Mouse (Mus musculus): ENCODE results near the gene Igf1r.
A peak's percentile ranks its signal among the peaks of the same experiment; 100 is the strongest.

The Igf1r gene

GRCm38 (mm10) chr7:68054956-68055355 is 102.3 kb downstream of the Igf1r start:
- peak; percentile 44 for DNase-seq

DNA sequence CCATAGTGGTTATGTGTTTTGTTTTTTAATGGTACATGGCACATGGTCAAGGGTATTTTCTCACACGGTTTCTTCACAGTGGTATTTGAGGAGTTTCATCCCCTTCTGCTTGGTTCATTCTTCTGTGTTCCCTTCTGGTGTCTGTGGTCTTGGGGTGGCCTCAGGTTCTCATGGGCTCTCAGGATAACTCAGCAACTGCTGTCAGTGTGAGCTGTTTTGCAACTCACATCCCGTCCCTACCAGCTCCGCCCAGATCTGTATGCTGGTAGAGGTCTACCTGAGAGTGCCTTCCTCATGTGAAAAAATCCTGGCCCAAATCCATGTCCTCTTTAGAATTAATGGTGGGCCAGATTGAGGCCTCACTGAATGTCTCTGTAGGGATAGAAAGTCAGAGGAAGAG is 104.4 kb downstream of the Igf1r start:
- no peak for DNase-seq

- DNase-seq: no peak
Observed at GRCm38 (mm10) chr7:68059690-68060089, 107.1 kb downstream of the Igf1r start.

GRCm38 (mm10) chr7:68061434-68061833 is 108.8 kb downstream of the Igf1r start:
- no peak for DNase-seq

- peak; percentile 41 for DNase-seq
Observed at GRCm38 (mm10) chr7:68062170-68062848, 109.7 kb downstream of the Igf1r start.

GRCm38 (mm10) chr7:68062849-68063208 is 110.2 kb downstream of the Igf1r start:
- no peak for DNase-seq

DNA sequence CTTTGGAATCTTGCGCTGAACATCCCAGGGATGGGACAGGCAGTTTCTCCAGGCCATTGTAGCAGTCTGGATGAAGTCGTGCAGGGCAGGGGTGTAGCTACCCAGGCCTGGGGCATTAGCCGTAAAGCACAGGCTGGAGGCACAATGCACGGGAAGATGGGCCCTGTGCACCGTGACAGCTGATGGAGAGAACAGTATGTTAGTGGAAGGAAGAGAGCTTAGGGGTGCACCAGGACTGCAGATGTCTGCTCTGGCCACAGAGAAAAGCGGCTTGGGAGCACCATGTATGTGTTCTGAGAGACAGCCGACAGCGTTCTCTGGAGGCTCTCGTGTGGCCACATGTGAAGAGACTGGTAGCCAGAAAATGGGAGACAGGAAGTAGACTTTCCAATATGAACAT is 111.1 kb downstream of the Igf1r start:
- no peak for DNase-seq

DNA sequence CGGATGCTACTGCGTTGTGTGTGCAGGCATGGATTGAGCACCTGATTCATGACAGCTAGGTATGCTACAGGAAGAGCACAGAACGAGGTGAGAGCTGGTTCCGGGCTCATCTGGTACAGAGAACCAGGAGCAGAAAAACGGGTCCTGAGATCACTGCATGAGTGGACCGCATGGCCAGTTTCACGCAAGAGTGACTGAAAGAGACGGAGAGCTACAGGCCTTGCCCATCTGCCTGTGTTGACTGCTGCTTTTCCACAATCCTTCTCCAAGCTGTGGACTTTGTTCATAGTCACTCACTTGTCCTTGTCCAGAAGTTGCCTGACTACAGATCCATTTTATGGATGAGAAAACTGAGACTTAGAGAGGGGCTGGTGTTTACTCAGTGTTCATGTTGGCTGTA is 111.5 kb downstream of the Igf1r start:
- DNase-seq: no peak

DNA sequence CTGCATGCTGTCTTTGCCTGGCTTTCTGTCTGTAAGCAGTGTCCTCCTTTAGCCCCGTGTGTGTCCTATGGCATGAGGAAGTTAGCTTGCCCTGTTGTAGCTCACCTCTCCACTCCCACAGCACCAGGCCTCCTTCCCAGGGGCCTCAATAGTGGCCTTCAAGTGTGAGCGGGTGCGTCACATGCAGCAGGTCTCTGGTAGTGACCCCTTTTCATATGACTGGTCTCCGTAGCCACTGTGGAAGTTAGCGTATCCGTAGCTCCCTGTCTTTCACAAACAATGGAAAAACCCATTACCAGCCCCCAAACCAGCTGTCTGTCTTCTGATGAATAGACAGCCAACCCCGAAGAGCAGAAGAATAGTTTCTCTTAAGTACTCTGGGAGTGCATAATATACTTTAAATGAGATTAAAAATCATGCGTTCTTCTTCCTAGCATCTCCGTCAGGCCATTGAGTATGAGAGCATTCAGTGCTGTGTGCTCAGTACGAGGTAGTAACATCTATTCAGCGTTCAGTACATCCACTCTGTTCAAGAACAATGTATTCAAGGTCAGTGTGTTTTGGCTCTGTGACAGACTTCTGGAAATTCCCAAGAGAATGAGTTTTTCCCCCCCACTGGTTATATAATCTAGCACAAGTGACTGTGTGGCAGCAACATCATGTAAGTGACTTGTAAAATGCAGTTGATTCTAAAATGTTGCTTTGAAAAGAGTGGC is 112.2 kb downstream of the Igf1r start:
- DNase-seq: peak; percentile 38

- peak; percentile 60 for DNase-seq
Observed at GRCm38 (mm10) chr7:68065904-68066303, 113.3 kb downstream of the Igf1r start.

DNA sequence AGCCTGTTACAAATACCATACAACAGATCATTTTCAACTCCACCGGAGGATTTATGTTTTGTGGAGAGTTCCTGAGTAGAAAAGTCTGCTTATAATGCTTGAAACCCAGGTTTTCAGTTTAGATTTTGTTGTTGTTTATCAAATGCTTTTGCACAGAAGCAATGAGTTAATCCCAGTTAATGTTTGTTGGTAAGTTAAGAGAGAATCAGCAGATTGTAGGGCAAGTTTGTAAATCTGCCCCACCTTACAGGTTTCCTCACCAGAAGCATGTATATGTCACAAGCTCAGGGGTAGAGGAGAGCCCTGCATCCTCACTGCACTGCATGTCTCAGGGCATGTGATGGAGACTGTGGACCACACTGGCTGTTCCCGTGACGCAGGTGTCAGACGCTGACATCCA is 114.7 kb downstream of the Igf1r start:
- no peak for DNase-seq

- peak; percentile 52 for DNase-seq
Observed at GRCm38 (mm10) chr7:68069324-68069723, 116.7 kb downstream of the Igf1r start.

DNA sequence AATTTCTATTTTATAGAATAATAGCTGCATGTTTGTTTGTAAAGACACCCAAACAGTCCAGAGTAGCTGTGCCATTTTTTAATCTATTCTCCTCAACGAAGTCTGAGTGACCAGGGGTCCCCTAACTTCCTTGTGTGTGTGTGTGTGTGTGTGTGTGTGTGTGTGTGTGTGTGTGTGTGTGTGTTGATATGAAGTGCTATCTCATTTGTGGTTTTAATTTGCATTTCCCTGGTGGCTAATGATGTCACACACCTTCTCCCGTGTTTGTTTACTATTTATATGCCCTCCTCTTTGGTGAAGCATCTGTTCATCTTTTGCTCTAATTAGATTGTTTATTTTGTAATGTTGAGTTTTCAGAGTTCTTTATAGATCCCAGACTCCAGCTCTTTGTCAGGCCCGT is 117.4 kb downstream of the Igf1r start:
- no peak for DNase-seq

- DNase-seq: peak; percentile 79
Observed at GRCm38 (mm10) chr7:68070626-68071025, 118.0 kb downstream of the Igf1r start.

DNA sequence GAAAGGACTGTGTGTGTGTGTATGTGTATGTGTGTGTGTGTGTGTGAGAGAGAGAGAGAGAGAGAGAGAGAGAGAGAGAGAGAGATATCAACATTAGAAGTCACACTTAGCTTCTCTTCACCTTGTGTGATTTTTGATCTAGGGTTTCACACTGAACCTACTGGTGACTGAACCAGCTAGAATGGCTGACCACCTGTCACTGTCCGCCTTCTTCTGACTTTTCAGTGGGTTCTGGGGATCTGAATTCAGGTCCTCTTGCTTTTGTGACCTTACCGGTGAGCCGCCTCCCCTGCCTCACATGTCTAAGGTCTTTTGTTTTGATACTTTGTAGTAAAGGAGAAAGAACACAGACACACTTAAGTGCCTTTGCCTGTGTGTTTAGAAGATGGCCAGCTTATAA is 118.4 kb downstream of the Igf1r start:
- no peak for DNase-seq

- DNase-seq: no peak
Observed at GRCm38 (mm10) chr7:68071749-68072148, 119.1 kb downstream of the Igf1r start.

- no peak for DNase-seq
Observed at GRCm38 (mm10) chr7:68072524-68073459, 120.2 kb downstream of the Igf1r start.

- DNase-seq: no peak
Observed at GRCm38 (mm10) chr7:68073460-68073806, 120.8 kb downstream of the Igf1r start.

DNA sequence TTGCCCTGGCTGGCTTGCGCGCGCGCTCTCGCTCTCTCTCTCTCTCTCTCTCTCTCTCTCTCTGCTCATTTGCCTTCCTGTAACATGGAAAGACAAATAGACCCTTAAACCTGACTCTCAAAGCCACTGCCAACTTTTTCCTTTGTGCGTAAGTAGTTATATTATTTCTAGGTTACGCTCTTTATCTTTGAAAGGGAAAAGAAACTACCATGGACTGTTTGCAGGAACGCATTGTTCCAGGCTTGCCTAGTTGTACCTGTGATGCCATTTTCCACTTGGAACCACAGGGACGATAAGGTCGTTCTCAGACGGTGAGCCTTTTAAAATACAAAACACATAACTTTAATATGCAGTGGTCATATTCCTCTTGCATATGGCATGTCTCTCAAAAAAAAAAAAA is 122.1 kb downstream of the Igf1r start:
- no peak for DNase-seq

GRCm38 (mm10) chr7:68075401-68075800 is 122.8 kb downstream of the Igf1r start:
- DNase-seq: no peak

DNA sequence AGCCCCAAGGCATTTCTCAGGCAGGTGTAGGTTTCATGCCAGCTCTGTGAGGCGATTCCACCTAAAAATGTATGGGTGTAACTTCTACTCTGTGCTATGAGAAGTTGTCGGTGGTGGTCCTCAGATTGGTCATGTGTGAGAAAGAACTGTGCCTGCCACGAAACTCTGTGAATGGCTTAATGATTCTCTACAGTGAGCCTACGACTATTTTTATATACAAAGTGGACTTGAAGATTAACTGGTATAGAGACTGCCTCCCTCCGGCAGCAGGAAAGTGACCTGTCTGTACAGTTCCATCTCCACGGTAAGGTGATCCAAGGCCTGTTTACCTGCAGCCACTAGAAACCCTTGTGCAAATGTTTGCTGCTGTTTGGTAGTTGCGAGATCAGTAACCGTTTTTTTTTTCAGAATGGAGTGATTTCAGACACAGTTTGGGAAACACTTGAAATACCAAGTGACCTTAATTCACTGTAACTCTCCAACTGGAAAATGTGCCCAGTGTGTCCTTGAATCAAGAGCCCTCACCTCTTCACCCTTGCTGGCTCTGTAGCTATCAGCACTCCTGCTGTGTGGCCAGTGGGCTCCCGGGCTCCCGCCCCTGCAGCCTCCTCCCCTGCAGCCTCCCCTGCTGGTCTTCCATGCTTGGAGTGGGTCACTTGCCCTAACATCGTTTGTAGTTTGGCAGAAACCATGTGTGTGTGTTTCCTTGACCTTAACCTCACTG is 127.7 kb downstream of the Igf1r start:
- peak; percentile 74 for DNase-seq

- DNase-seq: peak; percentile 77
Observed at GRCm38 (mm10) chr7:68085338-68085737, 132.7 kb downstream of the Igf1r start.

DNA sequence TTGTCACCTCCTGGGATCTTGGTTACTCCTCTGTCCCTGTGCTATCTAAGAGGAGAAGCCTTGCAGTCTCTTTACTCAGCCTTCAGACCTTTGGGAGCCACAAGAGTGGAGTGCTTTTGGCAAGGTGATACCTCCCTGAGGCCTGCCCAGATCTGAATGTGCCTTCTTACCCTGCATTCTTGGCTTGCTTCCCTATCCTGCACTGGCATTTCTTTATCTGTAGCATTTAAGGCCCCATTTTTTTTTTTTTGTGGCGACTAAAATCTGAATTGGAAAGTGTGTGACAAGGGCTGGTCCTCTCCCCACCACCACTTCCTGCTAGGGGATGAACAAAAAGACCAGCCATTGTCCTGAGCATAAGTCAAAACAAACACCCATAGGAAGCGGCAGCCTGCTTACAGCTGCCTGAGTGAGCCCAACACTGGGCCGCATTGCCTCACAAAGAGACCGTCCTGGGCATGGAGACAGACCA is 133.3 kb downstream of the Igf1r start:
- DNase-seq: peak; percentile 51

Measured in lung, postnatal 10 days (tissue).